ENCODE assay signal across 16 mouse cellular contexts in the genomic region with DNA sequence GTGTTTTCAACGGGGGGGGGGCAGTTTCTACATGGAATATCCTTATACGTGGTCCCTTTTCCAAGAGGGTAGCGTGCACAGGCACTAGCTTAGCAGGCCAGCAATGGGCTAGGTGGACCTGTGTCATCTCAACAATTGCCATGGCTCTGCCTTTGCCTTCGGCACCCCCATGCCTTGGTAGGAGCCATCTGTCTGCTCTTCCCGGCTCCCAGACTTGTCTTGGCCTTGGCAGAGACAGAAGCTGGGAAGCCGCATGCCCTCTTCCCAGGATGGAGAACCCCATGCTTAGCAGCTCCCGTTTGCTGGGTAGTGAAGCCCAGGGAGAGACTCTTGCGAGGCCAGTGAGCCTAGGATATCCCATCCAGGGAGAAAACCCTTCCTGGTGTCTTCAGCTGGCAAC.
"Had no signal": no experiment of that assay in that cellular context is flagged by ENCODE, and none has a peak within 500 bp of the region (broad histone marks: within the 10 kb centered on the region; RNA-seq: fewer than 3 reads in every experiment).

No protein-coding gene starts in this region.

- H3K4me1 ChIP-seq: limb, embryonic 15.5 days; liver, embryonic 12.5 days; neural tube, embryonic 15.5 days had no signal

- H3K4me2 ChIP-seq: limb, embryonic 15.5 days; liver, embryonic 12.5 days; lung, embryonic 14.5 days; midbrain, embryonic 13.5 days; neural tube, embryonic 15.5 days had no signal

- H3K27ac ChIP-seq: kidney, postnatal 0 days; limb, embryonic 15.5 days; liver, embryonic 12.5 days; midbrain, embryonic 13.5 days; neural tube, embryonic 15.5 days had no signal

- H3K9me3 ChIP-seq: limb, embryonic 15.5 days; liver, embryonic 12.5 days; midbrain, embryonic 13.5 days; neural tube, embryonic 15.5 days had no signal

- ATAC-seq: liver, embryonic 12.5 days; midbrain, embryonic 13.5 days had no signal

- H3K36me3 ChIP-seq: limb, embryonic 15.5 days; liver, embryonic 12.5 days; midbrain, embryonic 13.5 days had no signal

- DNase-seq: kidney, adult 11 months; kidney, adult 9 months; kidney, postnatal 36 days; left cerebral cortex, postnatal 4 days; lung, embryonic 14.5 days; lung, postnatal 10 days; right cerebral cortex, postnatal 4 days; spleen, adult 18-20 months; thymus, adult 2 months; thymus, postnatal 25 days had no signal

- H3K4me3 ChIP-seq: limb, embryonic 15.5 days; liver, embryonic 12.5 days; midbrain, embryonic 13.5 days; myocyte; neural tube, embryonic 15.5 days had no signal

- H3K27me3 ChIP-seq: limb, embryonic 15.5 days; midbrain, embryonic 13.5 days; neural tube, embryonic 15.5 days had no signal

- H3K9ac ChIP-seq: limb, embryonic 15.5 days; liver, embryonic 12.5 days; lung, embryonic 14.5 days; midbrain, embryonic 13.5 days; neural tube, embryonic 15.5 days had no signal
